Mouse (Mus musculus): ENCODE results near the gene Pakap. TPM values are rescaled to one million over a fixed set of nuclear protein-coding genes. Genes with fewer than 3 reads are reported as not detected.

The Pakap gene
- polyA plus RNA-seq, 1 experiment from 2014 or later, result 35.4 TPM

- H3K4me2 ChIP-seq, result no peak overlapping the region
- no peak for ATAC-seq (ENCODE audit: insufficient number of reproducible peaks, insufficient read depth, low FRiP score, low TSS enrichment, low read depth)
- no peak overlapping the region for H3K4me3 ChIP-seq
- WGBS, result 9% methylated on average over 1 of the region's 1 CpGs
- H3K27ac ChIP-seq, result peak overlapping the region; percentile 48
- no peaks in the 10 kb centered on the region for H3K27me3 ChIP-seq
- no peaks in the 10 kb centered on the region for H3K36me3 ChIP-seq
- no peaks in the 10 kb centered on the region for H3K9me3 ChIP-seq
- H3K4me1 ChIP-seq, result peaks cover 29% of the 10 kb centered on the region
- no peak overlapping the region for H3K9ac ChIP-seq
Observed at GRCm38 (mm10) chr4:57550216-57550615, 17.8 kb upstream of the Pakap start.

GRCm38 (mm10) chr4:57557102-57557501 is 10.9 kb upstream of the Pakap start:
- 75% methylated on average over 2 of the region's 2 CpGs for WGBS
- Histone ChIP-seq H3K9ac (no peak overlapping the region), H3K36me3 (no peaks in the 10 kb centered on the region), H3K4me2 (no peak overlapping the region), H3K27me3 (no peaks in the 10 kb centered on the region), H3K9me3 (no peaks in the 10 kb centered on the region), H3K4me3 (no peak overlapping the region), H3K4me1 (peaks cover 44% of the 10 kb centered on the region), H3K27ac (no peak overlapping the region)
- no peak for ATAC-seq (ENCODE audit: insufficient number of reproducible peaks, insufficient read depth, low FRiP score, low TSS enrichment, low read depth)

- no peak overlapping the region for H3K27ac ChIP-seq
- H3K9me3 ChIP-seq, result no peaks in the 10 kb centered on the region
- H3K4me3 ChIP-seq, result no peak overlapping the region
- H3K9ac ChIP-seq, result no peak overlapping the region
- no peaks in the 10 kb centered on the region for H3K27me3 ChIP-seq
- H3K4me2 ChIP-seq, result no peak overlapping the region
- no peaks in the 10 kb centered on the region for H3K36me3 ChIP-seq
- H3K4me1 ChIP-seq, result peaks cover 40% of the 10 kb centered on the region
- no peak for ATAC-seq (ENCODE audit: insufficient number of reproducible peaks, insufficient read depth, low FRiP score, low TSS enrichment, low read depth)
- 68% methylated on average over 1 of the region's 1 CpGs for WGBS
Observed at GRCm38 (mm10) chr4:57559438-57559837, 8.5 kb upstream of the Pakap start.

GRCm38 (mm10) chr4:57560010-57560409 is 8.0 kb upstream of the Pakap start:
- 26% methylated on average over 3 of the region's 3 CpGs for WGBS
- ATAC-seq (ENCODE audit: insufficient number of reproducible peaks, insufficient read depth, low FRiP score, low TSS enrichment, low read depth), result no peak
- peaks cover 34% of the 10 kb centered on the region for H3K4me1 ChIP-seq
- H3K9ac ChIP-seq, result no peak overlapping the region
- H3K36me3 ChIP-seq, result no peaks in the 10 kb centered on the region
- H3K27ac ChIP-seq, result peak overlapping the region; percentile 90
- no peaks in the 10 kb centered on the region for H3K9me3 ChIP-seq
- H3K27me3 ChIP-seq, result no peaks in the 10 kb centered on the region
- H3K4me3 ChIP-seq, result no peak overlapping the region
- no peak overlapping the region for H3K4me2 ChIP-seq

GRCm38 (mm10) chr4:57561055-57561454 is 6.9 kb upstream of the Pakap start:
- H3K4me2 ChIP-seq, result peak overlapping the region; percentile 18; the same call in 1 of the 2 replicates
- peak overlapping the region; percentile 90 for H3K27ac ChIP-seq
- no peaks in the 10 kb centered on the region for H3K36me3 ChIP-seq
- peak; percentile 62; the same call in 1 of the 2 replicates for ATAC-seq (ENCODE audit: insufficient number of reproducible peaks, insufficient read depth, low FRiP score, low TSS enrichment, low read depth)
- 42% methylated on average over 6 of the region's 6 CpGs for WGBS
- H3K27me3 ChIP-seq, result no peaks in the 10 kb centered on the region
- H3K9ac ChIP-seq, result 0 out of 2 replicates have a peak overlapping the region, but pooled peaks have one; percentile 11
- no peaks in the 10 kb centered on the region for H3K9me3 ChIP-seq
- H3K4me3 ChIP-seq, result no peak overlapping the region
- peaks cover 31% of the 10 kb centered on the region for H3K4me1 ChIP-seq

- no peak for ATAC-seq (ENCODE audit: insufficient number of reproducible peaks, insufficient read depth, low FRiP score, low TSS enrichment, low read depth)
- no peaks in the 10 kb centered on the region for H3K9me3 ChIP-seq
- H3K9ac ChIP-seq, result no peak overlapping the region
- 88% methylated on average over 1 of the region's 1 CpGs for WGBS
- H3K4me2 ChIP-seq, result no peak overlapping the region
- no peak overlapping the region for H3K4me3 ChIP-seq
- no peaks in the 10 kb centered on the region for H3K27me3 ChIP-seq
- H3K36me3 ChIP-seq, result no peaks in the 10 kb centered on the region
- H3K27ac ChIP-seq, result no peak overlapping the region
- H3K4me1 ChIP-seq, result peaks cover 51% of the 10 kb centered on the region
Observed at GRCm38 (mm10) chr4:57565283-57565682, 2.7 kb upstream of the Pakap start.

GRCm38 (mm10) chr4:57565811-57566210 is 2.2 kb upstream of the Pakap start:
- Histone ChIP-seq H3K36me3 (no peaks in the 10 kb centered on the region), H3K27ac (no peak overlapping the region), H3K4me3 (no peak overlapping the region), H3K9me3 (no peaks in the 10 kb centered on the region), H3K4me1 (peaks cover 51% of the 10 kb centered on the region), H3K27me3 (no peaks in the 10 kb centered on the region), H3K9ac (no peak overlapping the region), H3K4me2 (no peak overlapping the region)
- 69% methylated on average over 2 of the region's 2 CpGs for WGBS
- ATAC-seq (ENCODE audit: insufficient number of reproducible peaks, insufficient read depth, low FRiP score, low TSS enrichment, low read depth), result no peak

GRCm38 (mm10) chr4:57568268-57569068 is 489 bp downstream of the Pakap start:
- peak overlapping the region; percentile 65 for H3K4me3 ChIP-seq
- no peaks in the 10 kb centered on the region for H3K36me3 ChIP-seq
- no peaks in the 10 kb centered on the region for H3K9me3 ChIP-seq
- peak overlapping the region; percentile 80 for H3K4me2 ChIP-seq
- H3K9ac ChIP-seq, result peak overlapping the region; percentile 80
- peaks cover 44% of the 10 kb centered on the region for H3K4me1 ChIP-seq
- no peak; the same call in 1 of the 2 replicates for ATAC-seq (ENCODE audit: insufficient number of reproducible peaks, insufficient read depth, low FRiP score, low TSS enrichment, low read depth)
- H3K27ac ChIP-seq, result peak overlapping the region; percentile 97
- H3K27me3 ChIP-seq, result no peaks in the 10 kb centered on the region
- 12% methylated on average over 19 of the region's 19 CpGs for WGBS

GRCm38 (mm10) chr4:57569069-57569355 is 1.0 kb downstream of the Pakap start:
- H3K4me1 ChIP-seq, result peaks cover 44% of the 10 kb centered on the region
- H3K4me2 ChIP-seq, result peak overlapping the region; percentile 80
- H3K9ac ChIP-seq, result peak overlapping the region; percentile 80
- peak overlapping the region; percentile 65 for H3K4me3 ChIP-seq
- H3K27me3 ChIP-seq, result no peaks in the 10 kb centered on the region
- no peaks in the 10 kb centered on the region for H3K36me3 ChIP-seq
- H3K27ac ChIP-seq, result peak overlapping the region; percentile 97
- WGBS, result 26% methylated on average over 4 of the region's 4 CpGs
- no peaks in the 10 kb centered on the region for H3K9me3 ChIP-seq
- no peak for ATAC-seq (ENCODE audit: insufficient number of reproducible peaks, insufficient read depth, low FRiP score, low TSS enrichment, low read depth)

- Histone ChIP-seq H3K36me3 (no peaks in the 10 kb centered on the region), H3K4me3 (peak overlapping the region; percentile 65), H3K4me1 (peaks cover 49% of the 10 kb centered on the region), H3K9ac (peak overlapping the region; percentile 44; the same call in 1 of the 2 replicates), H3K4me2 (peak overlapping the region; percentile 80), H3K9me3 (no peaks in the 10 kb centered on the region), H3K27me3 (no peaks in the 10 kb centered on the region), H3K27ac (peak overlapping the region; percentile 97)
- ATAC-seq (ENCODE audit: insufficient number of reproducible peaks, insufficient read depth, low FRiP score, low TSS enrichment, low read depth), result no peak
- 23% methylated on average over 6 of the region's 6 CpGs for WGBS
Observed at GRCm38 (mm10) chr4:57569711-57570110, 1.7 kb downstream of the Pakap start.

- Histone ChIP-seq H3K27ac (peak overlapping the region; percentile 97; the same call in 1 of the 2 replicates), H3K4me2 (peak overlapping the region; percentile 80), H3K36me3 (no peaks in the 10 kb centered on the region), H3K27me3 (no peaks in the 10 kb centered on the region), H3K4me3 (peak overlapping the region; percentile 65), H3K9me3 (no peaks in the 10 kb centered on the region), H3K4me1 (peaks cover 54% of the 10 kb centered on the region), H3K9ac (no peak overlapping the region)
- no peak for ATAC-seq (ENCODE audit: insufficient number of reproducible peaks, insufficient read depth, low FRiP score, low TSS enrichment, low read depth)
- WGBS, result 37% methylated on average over 3 of the region's 3 CpGs
Observed at GRCm38 (mm10) chr4:57570229-57570628, 2.2 kb downstream of the Pakap start.

- Histone ChIP-seq H3K27me3 (no peaks in the 10 kb centered on the region), H3K4me3 (no peak overlapping the region), H3K4me2 (no peak overlapping the region), H3K27ac (no peak overlapping the region), H3K9ac (no peak overlapping the region), H3K36me3 (no peaks in the 10 kb centered on the region), H3K4me1 (peaks cover 45% of the 10 kb centered on the region), H3K9me3 (no peaks in the 10 kb centered on the region)
- no peak for ATAC-seq (ENCODE audit: insufficient number of reproducible peaks, insufficient read depth, low FRiP score, low TSS enrichment, low read depth)
- WGBS, result 84% methylated on average over 3 of the region's 3 CpGs
Observed at GRCm38 (mm10) chr4:57574181-57574580, 6.2 kb downstream of the Pakap start.

Data from embryonic facial prominence, embryonic 13.5 days (tissue).